Mouse (Mus musculus): ENCODE results near the gene Kifap3. TPM values are rescaled to one million over a fixed set of nuclear protein-coding genes. Genes with fewer than 3 reads are reported as not detected.

Kifap3 gene
- total RNA-seq (2023): 3.3 TPM

DNA sequence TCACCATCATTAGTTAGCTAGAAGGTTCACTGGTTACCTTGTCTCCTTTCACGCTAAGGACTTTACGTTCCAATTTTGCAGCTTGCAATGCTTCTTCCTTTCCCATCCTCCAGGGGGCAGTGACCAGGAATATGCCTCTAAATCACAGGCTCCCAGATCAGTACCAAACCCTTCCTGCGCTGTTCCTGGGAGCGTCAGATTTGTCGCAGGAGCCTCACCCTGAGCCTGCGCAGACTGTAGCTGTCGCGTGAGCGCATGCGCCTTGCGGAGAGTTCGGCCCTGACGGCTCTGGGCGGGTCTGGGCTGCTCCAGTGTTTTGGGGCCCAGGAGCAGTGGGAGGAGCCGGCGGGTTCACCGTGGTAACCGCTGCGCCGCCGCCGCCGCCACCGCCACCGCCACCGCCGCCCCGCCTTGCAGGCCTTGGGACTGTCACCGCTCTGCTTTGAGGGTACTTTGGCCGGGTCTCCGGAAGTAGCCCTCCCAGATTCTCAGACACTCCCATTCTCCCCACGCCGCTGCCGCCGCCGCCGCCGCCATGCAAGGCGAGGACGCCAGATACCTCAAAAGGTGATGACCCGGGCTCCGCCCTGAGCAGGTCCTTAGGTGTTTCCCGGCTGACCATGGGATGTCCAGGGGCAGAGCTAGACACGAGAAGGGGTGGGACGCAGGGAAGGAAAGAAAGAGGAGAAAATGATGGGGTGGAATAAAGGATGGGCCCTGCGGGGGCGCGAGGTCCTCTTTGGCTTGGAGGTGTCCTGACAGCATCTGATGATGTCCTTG is at the start of gene Kifap3:
TSS of gene Kifap3 (plus strand) at position 248 of the 780 bp plus-strand sequence.

DNA sequence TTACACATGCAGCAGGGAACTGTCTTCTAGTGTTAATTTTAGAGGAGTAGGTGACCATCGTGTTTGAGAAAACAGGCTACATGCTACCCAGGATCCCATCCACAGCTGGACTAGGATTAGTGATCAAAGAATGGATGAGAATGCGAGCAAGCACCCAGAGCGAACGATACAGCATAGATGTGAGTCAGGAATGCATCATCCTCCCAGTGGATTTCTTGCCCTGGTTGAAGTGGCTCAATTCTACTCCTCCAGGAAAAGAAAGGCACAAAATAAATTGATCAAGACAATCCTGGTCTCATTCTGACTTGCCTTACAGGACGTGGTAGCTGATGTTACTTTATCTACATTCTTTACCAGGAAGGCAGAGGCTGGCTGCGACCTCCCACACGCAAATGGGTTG is 149.5 kb downstream of the Kifap3 start, which contains the start of gene Scyl3:
TSS of gene Scyl3 (plus strand) at position 255 of the 400 bp plus-strand sequence.

Other genes starting within 250 kb of the Kifap3 start
- gene Mettl11b, start 54.4 kb upstream of the Kifap3 start, total RNA-seq (2023): not detected
- 34.7 TPM for gene Scyl3, start 149.5 kb downstream of the Kifap3 start, total RNA-seq (2023)
- 3.8 TPM for gene BC055324, start 215.2 kb downstream of the Kifap3 start, total RNA-seq (2023)
- gene Mettl18, start 215.3 kb downstream of the Kifap3 start, total RNA-seq (2023): 6.6 TPM